Mouse (Mus musculus) CD8-positive naive resting alpha-beta T cell, adult 2 months (primary cell): Measurements from ENCODE around the gene Cops3.

ENCODE experiments used
- DNase-seq, 2 experiments: peaks; one replicate each; pipeline ENCODE4 v3.0.0; 2022; ENCODE audit warnings: low read depth in 2 of 2, low spot score in 2 of 2

Cops3 gene

DNA sequence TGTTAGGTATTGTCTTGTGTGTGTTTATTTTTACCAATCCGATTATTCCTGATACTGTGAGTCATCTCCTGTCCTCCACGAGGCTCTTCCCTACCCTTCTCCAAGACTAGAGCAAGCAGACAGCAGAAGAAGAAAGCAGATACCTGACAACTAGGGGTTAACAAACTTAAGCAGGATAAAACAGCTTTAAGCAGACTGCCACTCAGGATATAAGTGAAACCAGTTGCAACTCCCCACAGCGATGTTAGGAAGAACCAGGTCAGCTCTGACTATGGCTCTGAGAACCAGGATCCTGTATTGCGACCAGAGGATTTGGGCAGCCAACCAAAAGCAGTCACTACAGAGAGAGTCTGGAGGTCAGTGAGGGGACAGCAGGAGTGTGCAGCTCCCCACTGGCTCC, 28.4 kb downstream of the Cops3 start:
- no peak for DNase-seq

DNA sequence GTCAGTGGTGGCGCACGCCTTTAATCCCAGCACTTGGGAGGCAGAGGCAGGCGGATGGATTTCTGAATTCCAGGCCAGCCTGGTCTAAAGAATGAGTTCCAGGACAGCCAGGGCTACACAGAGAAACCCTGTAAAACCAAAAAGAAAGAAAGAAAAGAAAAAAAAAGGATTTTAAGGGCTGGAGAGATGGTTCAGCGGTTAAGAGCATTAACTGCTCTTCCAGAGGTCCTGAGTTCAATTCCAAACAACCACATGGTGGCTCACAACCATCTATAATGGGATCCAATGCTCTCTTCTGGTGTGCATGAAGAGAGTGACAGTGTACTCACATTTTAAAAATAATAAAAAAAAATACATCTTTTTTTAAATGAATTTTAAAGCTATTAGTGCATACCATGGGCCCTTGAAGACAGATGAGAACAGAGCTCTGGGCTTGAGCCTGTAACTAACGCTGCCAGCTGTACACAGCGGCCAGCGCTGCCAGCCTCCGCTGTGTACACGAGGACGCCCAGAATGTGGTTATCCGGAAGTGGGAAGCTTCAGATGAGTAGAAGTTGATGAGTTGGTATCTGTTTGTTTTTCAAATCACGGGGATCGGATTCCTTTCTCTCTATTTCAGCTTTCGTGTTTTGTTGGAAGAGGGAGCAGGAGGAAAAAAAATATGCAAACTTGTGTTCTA, 29.0 kb downstream of the Cops3 start:
- no peak for DNase-seq

DNA sequence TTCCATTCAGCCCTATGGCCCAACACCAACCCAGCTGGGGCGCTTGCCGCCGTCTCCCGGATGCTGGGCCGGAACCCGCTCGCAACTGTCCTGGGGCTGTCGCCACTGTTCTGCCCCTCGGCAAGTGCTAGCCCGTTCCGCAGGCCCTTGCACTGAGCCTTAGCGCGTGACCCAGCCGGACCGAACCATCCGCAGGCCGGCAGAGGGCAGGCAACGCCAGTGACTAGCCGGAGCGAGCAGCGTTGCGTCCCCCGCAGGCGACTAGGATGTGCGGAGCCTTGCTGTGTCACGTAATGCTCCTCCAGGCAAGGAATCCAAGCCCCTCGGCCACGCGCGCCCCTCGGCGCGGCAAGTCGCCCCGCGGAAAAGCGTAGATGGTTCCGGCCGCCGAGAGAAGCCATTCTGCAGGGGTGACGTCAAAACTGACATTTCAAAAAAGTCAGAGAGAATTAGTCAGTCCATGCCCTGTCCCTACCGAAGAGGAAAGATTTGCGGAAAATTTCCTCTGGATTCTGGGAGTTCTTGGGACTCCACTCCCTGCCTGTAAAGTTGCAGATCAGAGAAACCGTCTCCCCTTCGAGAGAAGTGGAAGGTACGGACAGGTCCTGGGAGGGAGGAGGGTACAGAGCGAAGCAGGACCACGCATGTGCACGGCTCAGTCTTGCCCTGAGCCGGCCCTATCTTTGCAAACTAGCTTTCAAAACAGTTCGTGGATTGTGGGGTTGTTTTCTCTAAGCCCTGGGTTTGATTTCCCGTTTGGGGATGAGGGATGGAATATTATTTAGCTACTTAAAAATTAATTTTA, 29.8 kb downstream of the Cops3 start, which contains the start of gene Flcn:
Gene Flcn, minus strand, starts transcription at position 347 of the 805 bp plus-strand sequence.
- peak; percentile 82 to 84 for DNase-seq

- DNase-seq = peak in 1 of 2 experiments; percentile 23
These were observed 30.5 kb downstream of the Cops3 start for GRCm38 (mm10) chr11:59809071-59809669.

GRCm38 (mm10) chr11:59808170-59808960, 31.3 kb downstream of the Cops3 start:
- no peak for DNase-seq

DNA sequence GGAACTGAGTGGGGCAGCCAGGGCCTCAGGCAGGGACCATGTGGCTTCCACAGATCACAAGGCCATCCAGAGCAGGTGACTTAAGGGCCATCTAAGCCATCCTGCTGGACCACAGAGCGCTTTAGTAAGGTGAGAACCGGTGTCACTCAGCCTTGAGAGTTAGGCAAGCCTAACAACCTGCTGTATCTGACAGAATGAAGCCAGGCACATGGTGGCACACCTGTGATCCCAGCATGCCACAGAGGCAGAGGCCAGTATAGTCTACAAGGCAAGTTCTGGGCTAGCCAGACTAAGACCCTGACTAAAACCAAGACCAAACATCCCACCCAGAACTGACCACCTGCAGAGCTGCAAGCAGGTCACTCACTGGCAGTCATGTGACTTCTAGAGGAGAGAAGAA, 34.0 kb downstream of the Cops3 start:
- DNase-seq = no peak

DNA sequence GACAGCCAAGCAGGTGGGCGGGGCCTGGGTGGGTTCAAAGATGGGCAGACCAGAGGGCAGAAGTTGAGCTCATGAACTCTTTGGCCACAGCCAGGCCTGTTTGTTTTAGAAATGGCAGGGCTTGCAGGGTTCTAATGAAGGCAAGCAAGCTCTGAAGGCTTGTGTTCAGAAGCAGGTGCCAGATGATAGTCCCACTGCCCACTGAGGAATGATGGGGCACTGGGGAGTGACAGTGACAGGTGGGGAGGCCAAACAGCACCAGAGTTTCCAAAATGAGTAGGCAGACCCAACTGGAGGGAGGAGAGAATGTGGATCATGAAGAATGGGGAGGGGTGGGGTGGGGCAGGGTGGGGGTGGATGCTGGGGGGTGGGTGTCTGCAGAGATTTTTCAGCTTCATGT, 34.4 kb downstream of the Cops3 start:
- no peak for DNase-seq

DNA sequence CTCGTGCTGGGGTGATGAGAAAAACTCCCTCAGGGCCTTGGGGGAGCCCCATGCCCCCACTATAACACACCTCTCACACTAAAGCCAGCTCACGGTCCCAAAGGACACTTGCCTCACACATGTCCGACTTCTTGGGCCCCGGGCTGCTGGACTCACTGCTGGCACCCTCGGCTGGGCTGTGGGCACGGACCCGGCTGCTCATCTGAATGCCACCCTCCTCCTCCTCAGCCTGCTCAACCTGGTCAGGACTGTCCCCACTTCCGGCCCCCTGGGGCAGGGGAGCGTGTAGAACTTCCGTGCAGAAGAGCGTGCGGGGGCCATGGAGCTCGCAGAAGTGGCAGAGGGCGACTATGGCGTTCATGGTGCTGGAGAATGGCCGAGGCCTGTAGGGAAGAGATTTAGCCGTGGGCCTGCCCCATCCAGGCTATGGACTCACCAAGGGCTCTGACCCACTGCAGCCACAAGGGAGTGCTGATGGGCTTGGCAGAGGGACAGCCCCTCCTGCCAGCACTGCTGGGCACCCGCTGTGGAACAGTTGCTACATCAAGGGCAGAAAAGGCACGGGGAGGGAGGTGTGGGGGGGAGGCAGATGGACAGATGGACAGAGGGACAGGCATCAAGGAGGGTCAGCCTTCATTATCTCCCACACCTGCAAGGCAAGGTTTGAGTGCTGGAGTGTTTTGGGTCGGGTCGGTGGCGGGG, 35.1 kb downstream of the Cops3 start:
- DNase-seq = no peak

DNA sequence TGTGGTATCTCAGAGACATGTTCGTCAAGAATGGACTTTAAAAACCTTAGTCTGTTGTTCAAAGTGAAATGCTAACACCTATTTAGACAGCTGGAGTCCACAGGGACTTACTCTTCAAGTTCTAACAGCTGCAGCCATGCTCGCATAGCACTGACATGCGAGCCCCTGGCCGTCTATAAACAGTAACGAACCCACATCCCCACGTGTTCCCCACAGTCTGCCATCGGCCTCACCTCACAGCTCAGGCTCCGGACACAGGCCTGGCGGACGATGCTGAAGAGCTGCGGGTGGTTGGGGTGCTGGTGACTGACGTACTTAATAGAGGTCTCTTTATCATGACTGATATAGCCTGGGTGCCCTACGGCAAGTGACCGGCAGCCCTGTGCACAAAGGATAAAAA, 36.1 kb downstream of the Cops3 start:
- no peak for DNase-seq

DNA sequence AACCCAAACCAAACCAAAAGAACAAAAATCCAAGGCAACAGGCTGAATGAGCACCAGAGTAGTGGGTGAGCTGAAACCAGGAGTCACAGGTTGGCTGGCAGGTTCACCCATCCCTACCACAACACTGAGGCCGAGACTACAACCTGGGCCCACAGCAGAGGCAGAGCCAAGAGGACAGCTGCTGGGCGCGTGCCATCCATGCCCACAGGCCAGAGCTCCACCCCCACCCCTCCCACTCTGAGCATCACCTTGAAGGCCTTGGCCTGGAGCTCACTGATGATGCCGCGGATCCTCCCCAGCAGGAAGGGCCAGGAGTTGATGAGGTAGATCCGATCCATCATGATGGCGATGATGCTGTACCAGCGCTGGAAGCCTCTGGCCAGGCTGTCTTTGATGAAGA, 37.8 kb downstream of the Cops3 start:
- DNase-seq = no peak

DNA sequence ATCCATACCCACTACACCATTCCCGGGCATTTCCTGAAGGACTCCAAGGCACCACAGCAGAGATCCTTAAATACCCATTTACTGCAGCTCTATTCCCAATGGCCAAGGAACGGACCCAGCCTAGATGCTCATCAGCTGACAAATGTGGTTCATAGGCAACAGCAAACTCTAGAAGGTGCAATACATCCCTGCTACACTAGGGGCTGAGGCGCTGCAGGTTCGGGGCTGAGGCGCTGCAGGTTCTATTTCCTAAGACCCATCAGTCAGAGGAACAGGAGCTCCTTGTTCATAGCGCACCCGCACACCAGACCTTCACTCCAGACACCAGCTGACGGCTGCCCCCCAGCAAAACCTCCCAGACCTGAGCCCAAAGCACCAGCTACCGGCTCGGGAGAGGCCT, 39.2 kb downstream of the Cops3 start:
- no peak for DNase-seq

DNA sequence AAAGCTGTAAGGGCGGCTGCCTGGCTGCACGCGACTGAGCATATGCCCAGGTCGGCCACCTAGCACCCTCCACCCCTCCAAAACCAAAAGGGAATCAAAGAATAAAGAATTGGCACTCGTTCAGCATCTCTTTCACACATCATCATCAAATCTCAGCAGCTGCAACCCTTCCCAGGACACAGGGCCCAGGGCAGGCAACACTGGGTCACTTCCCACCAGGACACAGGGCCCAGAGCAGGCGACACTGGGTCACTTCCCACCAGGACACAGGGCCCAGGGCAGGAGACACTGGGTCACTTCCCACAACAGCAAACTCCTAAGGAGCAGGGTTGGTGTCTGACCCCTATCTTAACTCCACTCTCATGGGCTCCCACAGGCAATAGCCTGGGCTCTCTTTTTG, 46.2 kb downstream of the Cops3 start:
- DNase-seq = no peak

DNA sequence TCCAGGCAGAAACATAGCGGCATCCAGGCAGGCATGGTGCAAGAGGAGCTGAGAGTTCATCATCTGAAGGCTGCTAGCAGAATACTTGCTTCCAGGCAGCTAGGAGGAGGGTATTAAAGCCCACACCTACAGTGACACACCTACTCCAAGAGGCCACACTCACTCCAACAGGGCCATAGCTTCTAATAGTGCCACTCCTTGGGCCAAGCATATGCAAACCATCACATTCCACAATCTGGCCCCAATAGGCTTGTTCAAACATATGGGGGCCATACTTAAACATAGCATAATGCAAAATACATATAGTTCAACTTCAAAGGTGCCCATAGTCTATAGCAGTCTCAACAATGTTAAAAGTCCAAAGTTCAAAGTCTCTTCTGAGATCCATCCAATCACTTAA, 50.3 kb downstream of the Cops3 start:
- DNase-seq = no peak

DNA sequence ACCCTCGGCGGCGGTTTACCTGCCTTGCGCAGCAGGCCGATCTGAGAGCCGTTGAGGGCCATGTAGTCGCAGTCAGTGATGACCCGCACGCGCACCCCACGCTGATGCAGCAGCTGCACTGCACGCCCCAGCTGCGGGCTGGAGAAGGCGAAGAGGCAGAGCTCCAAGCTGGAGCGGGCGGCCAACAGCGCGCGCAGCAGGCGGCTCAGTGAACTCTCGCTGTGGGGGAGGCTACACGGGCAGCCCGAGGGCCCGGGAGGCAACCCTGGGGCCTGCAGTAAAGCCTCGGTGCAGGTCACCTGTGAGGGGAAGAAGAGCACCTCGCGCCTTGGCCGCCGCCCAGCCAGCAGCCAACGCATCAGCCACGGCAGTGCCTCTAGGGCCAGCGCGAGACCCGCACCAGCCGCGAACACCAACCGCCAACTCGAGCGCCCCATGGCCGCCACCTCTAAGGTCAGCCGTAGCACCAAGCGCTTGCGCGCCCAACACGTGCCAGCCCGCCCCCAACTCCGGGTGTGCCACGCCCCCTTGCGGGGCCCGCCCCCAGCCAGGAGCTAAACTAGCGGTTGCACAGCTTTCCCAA, 52.3 kb downstream of the Cops3 start, which contains the start of gene Pld6:
Gene Pld6, minus strand, starts transcription at position 447 of the 583 bp plus-strand sequence.
- no peak for DNase-seq

DNA sequence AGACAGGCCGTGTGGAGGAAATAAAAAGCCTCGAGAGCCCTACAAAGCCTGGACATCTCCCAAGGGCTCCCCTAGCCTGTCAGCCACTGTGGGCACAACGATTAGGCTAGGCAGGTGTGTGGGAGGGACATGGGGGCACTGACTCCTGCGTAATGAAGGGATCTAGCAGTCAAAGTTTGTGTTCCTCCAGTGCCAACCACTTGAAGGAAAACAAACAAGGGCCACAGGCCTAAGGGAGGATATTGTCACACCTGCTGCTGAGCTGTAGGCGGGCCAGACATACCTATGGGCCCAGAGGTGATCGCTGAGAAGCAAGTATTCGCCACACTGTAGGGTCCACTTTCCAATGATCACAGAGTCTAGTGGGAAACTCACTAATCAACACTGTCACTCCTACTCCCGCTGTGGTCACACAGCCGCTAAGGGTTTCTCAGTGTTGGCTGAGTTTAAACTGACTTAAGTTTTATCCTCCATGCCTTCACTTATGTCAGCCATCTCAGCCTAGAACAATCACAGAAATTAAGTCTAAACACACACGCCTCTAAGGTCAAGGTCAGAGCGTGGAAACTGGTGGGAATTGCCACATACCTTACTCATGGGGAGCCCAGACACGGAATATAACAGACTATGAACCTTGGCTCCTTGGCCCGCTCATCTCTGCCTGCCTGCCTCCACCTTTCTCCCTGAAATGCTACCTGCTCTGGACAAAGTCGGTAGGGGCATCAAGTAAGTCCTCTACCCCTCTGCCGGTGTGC, 53.0 kb downstream of the Cops3 start:
- no peak for DNase-seq

- DNase-seq = no peak
These were observed 56.0 kb downstream of the Cops3 start for GRCm38 (mm10) chr11:59783591-59783990.

DNA sequence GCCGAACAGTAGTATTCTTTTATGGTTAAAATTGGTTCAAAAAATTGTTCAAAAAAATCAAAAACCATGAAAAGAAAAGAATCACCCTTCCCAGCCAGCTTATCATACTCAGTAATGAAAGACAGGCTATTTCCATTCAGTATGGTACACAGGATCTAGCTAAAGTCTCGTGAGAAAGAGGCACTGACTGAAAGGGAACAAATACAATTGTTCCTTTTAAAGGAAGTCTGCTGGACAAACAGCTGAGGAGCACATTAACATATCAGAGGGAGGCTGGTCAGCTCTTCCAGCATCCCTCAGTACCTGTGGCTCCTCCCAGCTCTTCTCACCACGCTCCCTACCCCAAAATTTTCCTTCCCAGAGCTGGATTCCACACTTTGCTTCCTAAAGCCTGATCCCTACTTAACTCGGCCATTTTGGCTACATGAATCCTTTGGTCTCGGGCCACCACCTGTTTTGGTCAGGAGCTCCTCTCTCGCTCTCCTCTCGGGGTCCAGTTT, 57.5 kb downstream of the Cops3 start:
- no peak for DNase-seq

GRCm38 (mm10) chr11:59780241-59780640, 59.4 kb downstream of the Cops3 start:
- no peak for DNase-seq

DNA sequence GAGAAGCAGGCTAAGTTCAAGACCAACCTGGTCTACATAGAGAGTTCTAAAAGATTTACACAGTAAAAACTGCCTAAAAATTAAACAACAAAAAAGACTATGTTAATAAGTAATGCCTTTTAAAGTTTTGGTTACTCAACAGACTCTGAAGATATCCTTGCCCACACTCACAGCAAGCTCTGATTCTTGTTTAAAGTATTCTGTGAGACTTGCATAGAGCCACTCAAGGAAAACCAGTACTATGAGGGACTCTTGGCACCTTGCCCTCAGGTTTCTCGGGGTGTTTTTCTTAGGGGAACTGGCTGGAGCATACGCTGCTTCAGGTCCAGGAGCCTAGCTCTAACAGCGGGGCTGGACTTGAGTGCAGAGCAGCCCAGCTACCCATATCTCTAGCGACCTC, 60.2 kb downstream of the Cops3 start:
- no peak for DNase-seq

DNA sequence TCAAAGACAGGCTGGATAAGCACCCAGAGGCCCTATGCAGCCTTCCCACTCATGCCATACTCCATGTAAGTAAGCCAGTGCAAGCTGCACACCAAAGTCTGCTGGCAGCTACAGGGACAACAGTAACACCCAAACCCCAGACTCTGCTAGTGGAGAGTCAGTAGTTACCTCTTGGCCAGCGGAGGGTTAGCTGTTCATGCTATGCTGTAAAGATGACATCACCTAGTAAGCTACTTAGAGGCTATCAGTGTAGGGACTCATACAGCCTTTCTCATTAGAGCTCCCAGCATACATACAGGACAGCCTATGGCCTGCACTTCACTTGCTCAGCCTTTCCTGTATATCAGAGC, 60.8 kb downstream of the Cops3 start:
- DNase-seq = no peak
